Mouse (Mus musculus): ENCODE measurements around the gene Nceh1. TPM values are rescaled to one million over a fixed set of nuclear protein-coding genes. Genes with fewer than 3 reads are reported as not detected.

Nceh1 gene
- polyA plus RNA-seq, 1 experiment = 2.4 TPM

DNA sequence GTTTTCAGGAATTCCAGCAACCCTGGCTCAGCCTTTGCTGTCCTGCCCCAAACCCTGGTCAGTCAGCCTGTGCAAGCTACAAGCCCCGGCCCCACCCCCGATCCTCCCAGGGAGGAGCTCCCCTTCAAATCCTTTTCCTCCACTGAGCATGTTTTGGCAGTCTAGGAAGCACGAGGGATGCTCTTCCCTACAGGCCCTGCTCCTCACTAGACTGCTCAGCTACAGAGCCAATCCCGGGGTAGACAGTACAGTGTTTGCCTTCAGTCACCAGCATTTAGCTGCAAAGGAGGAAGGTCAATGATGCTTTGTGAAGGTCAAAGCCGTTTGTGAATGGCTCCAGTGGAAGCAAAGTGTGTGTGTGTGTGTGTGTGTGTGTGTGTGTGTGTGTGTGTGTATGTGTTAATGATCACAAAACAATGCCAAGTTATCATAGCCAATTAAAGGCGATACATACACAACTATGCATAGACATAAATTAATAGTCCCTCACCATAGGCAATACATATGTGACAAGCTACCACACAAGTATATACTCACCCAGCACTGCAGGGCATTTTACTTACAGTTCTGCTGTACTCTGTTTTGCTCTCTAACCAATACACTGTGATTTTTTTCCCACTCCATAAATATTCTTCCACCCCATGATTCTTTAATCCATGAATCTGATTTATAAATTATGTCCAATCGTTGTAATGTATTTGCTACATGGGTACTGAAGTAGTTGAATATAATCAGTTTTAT lies 111.0 kb downstream of the Nceh1 start:
- Histone ChIP-seq H3K27ac (ENCODE audit: control insufficient read depth, insufficient read depth, low read depth, low read length) (no peak overlapping the region), H3K4me1 (ENCODE audit: control insufficient read depth, insufficient read depth, low read length) (no peaks in the 10 kb centered on the region), H3K4me3 (ENCODE audit: control insufficient read depth, low read depth, low read length) (no peak overlapping the region), H3K27me3 (ENCODE audit: control insufficient read depth, insufficient read depth, low read length) (no peaks in the 10 kb centered on the region), H3K36me3 (ENCODE audit: control insufficient read depth, insufficient read depth, low read length) (no peaks in the 10 kb centered on the region)
- TF ChIP-seq CTCF (IDR thresholded peaks at IDR 0.05; ENCODE audit: control insufficient read depth, insufficient read depth, insufficient replicate concordance, low read depth, low read length) (no peak), POLR2A (IDR thresholded peaks at IDR 0.05; ENCODE audit: control insufficient read depth, low read depth, low read length) (no peak)

DNA sequence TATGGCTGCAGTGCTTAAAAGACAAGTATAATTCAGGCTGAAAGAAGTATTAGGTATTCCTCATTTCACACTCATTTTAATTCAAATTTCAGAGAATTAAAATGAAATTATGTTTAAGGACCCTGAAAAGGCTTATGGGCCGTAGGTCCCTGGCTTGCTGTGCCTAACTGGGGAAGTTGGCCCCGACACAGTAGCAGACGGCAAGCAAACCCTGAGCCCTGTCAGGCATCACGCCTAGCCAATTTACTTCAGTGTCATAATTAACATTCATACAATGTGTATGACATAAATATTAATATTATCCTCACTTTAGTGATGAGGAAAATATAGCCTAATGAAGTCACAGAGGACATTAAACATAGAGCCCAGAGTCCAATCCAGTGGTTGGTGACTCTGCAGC lies 117.7 kb downstream of the Nceh1 start:
- Histone ChIP-seq H3K4me1 (ENCODE audit: control insufficient read depth, insufficient read depth, low read length) (no peaks in the 10 kb centered on the region), H3K36me3 (ENCODE audit: control insufficient read depth, insufficient read depth, low read length) (no peaks in the 10 kb centered on the region), H3K27me3 (ENCODE audit: control insufficient read depth, insufficient read depth, low read length) (no peaks in the 10 kb centered on the region), H3K27ac (ENCODE audit: control insufficient read depth, insufficient read depth, low read depth, low read length) (no peak overlapping the region), H3K4me3 (ENCODE audit: control insufficient read depth, low read depth, low read length) (no peak overlapping the region)
- TF ChIP-seq CTCF (IDR thresholded peaks at IDR 0.05; ENCODE audit: control insufficient read depth, insufficient read depth, insufficient replicate concordance, low read depth, low read length) = no peak
- no peak for TF ChIP-seq POLR2A (IDR thresholded peaks at IDR 0.05; ENCODE audit: control insufficient read depth, low read depth, low read length)

DNA sequence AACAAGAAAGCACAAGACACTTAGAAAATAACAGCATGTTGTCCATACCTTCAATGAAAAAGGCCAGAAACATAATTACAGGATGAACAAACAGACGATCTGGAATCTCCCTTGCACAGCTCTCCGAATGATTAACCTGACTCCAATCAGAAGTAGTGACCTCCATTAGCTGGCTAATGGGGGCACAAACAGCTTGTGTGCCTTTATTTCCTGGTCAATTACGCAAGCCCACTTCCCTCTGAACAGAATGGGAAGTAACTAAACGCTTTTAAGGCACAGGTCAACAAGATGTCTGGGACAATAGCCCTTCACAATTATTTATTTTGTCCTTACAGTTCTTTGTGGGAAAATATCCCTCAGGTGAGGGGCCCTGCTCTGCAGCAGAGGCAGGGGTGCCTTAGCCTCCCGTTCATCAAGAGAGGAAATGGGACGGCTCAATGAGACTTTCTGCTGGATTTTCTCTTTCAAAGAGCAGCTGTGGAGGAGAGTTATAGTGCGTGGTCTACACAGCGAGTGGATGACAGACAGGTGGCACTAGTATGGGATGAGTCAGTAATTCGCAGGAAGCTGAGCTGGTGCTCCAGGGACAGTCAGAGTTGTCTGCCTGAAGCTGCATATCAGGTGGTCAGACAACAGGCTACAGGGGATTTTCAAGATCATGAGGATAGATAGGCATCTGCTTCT lies 119.7 kb downstream of the Nceh1 start:
- no peaks in the 10 kb centered on the region for H3K27me3 ChIP-seq (ENCODE audit: control insufficient read depth, insufficient read depth, low read length)
- H3K4me3 ChIP-seq (ENCODE audit: control insufficient read depth, low read depth, low read length) = no peak overlapping the region
- H3K36me3 ChIP-seq (ENCODE audit: control insufficient read depth, insufficient read depth, low read length) = no peaks in the 10 kb centered on the region
- H3K4me1 ChIP-seq (ENCODE audit: control insufficient read depth, insufficient read depth, low read length) = no peaks in the 10 kb centered on the region
- no peak for TF ChIP-seq POLR2A (IDR thresholded peaks at IDR 0.05; ENCODE audit: control insufficient read depth, low read depth, low read length)
- TF ChIP-seq CTCF (IDR thresholded peaks at IDR 0.05; ENCODE audit: control insufficient read depth, insufficient read depth, insufficient replicate concordance, low read depth, low read length) = no peak
- H3K27ac ChIP-seq (ENCODE audit: control insufficient read depth, insufficient read depth, low read depth, low read length) = no peak overlapping the region

DNA sequence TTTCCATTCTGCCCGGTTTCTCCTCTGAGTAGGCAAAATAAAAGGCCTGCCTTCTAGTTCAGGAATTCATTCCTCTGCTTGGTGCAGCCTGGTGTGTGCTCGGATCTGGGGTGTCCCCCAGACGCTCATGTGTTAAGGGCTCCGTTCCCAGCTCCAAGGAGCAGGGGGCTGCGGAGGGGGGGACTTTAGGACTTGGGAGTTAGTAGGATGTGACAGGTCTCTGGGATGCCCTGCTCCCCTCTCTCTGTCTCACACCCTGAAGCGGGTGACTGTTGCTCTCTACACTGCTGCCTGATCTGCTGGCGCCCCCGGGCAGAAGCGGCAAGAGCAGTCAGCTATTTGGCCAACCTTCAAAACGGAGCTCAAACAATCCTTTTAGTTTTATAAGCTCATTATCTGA lies 124.0 kb downstream of the Nceh1 start:
- H3K4me3 ChIP-seq (ENCODE audit: control insufficient read depth, low read depth, low read length) = no peak overlapping the region
- H3K27me3 ChIP-seq (ENCODE audit: control insufficient read depth, insufficient read depth, low read length) = no peaks in the 10 kb centered on the region
- no peak overlapping the region for H3K27ac ChIP-seq (ENCODE audit: control insufficient read depth, insufficient read depth, low read depth, low read length)
- TF ChIP-seq CTCF (IDR thresholded peaks at IDR 0.05; ENCODE audit: control insufficient read depth, insufficient read depth, insufficient replicate concordance, low read depth, low read length) = no peak
- H3K36me3 ChIP-seq (ENCODE audit: control insufficient read depth, insufficient read depth, low read length) = no peaks in the 10 kb centered on the region
- H3K4me1 ChIP-seq (ENCODE audit: control insufficient read depth, insufficient read depth, low read length) = no peaks in the 10 kb centered on the region

DNA sequence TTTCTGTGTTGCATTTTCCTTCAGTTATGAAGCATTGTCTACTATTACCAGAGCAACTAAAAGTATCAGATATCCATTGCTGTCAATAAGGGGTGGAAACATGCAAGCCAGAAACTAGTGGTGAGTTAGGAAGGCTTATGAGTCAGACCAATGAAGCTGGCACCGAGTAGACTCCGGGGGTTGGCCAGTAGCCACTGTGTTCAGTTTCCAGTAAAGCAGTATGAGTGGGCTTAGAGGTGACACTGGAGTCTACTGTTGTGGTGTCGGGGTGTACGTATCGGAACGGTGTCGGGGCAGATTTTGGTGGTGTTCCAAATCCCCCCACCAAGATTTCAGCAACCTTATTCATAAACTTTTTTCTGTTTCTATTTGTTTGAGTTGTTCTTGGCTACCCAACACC lies 128.2 kb downstream of the Nceh1 start:
- H3K4me1 ChIP-seq (ENCODE audit: control insufficient read depth, insufficient read depth, low read length) = no peaks in the 10 kb centered on the region
- H3K36me3 ChIP-seq (ENCODE audit: control insufficient read depth, insufficient read depth, low read length) = no peaks in the 10 kb centered on the region
- H3K4me3 ChIP-seq (ENCODE audit: control insufficient read depth, low read depth, low read length) = no peak overlapping the region
- no peak overlapping the region for H3K27ac ChIP-seq (ENCODE audit: control insufficient read depth, insufficient read depth, low read depth, low read length)
- TF ChIP-seq POLR2A (IDR thresholded peaks at IDR 0.05; ENCODE audit: control insufficient read depth, low read depth, low read length) (no peak), CTCF (IDR thresholded peaks at IDR 0.05; ENCODE audit: control insufficient read depth, insufficient read depth, insufficient replicate concordance, low read depth, low read length) (no peak)
- H3K27me3 ChIP-seq (ENCODE audit: control insufficient read depth, insufficient read depth, low read length) = no peaks in the 10 kb centered on the region

DNA sequence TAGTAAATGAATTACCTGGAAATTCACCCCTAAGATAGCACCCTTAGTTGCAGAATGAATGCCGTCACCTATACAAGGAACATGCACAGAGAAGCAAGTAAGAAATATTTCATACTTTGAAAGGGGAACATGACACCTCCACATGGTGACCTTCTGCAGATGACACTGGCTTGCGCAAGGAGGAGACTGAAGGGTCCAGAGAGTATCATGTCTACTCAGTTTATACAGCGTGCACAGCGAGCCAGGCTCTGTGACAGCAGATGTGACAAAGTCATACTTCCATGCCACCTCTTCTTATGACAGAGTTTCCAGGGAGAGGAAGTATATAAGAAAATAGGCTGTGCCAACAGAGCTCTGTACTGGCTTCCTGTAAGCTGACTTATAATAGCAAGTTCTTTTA lies 128.7 kb downstream of the Nceh1 start:
- Histone ChIP-seq H3K4me1 (ENCODE audit: control insufficient read depth, insufficient read depth, low read length) (no peaks in the 10 kb centered on the region), H3K27me3 (ENCODE audit: control insufficient read depth, insufficient read depth, low read length) (no peaks in the 10 kb centered on the region), H3K36me3 (ENCODE audit: control insufficient read depth, insufficient read depth, low read length) (no peaks in the 10 kb centered on the region), H3K27ac (ENCODE audit: control insufficient read depth, insufficient read depth, low read depth, low read length) (no peak overlapping the region), H3K4me3 (ENCODE audit: control insufficient read depth, low read depth, low read length) (no peak overlapping the region)
- TF ChIP-seq POLR2A (IDR thresholded peaks at IDR 0.05; ENCODE audit: control insufficient read depth, low read depth, low read length) (no peak), CTCF (IDR thresholded peaks at IDR 0.05; ENCODE audit: control insufficient read depth, insufficient read depth, insufficient replicate concordance, low read depth, low read length) (no peak)

DNA sequence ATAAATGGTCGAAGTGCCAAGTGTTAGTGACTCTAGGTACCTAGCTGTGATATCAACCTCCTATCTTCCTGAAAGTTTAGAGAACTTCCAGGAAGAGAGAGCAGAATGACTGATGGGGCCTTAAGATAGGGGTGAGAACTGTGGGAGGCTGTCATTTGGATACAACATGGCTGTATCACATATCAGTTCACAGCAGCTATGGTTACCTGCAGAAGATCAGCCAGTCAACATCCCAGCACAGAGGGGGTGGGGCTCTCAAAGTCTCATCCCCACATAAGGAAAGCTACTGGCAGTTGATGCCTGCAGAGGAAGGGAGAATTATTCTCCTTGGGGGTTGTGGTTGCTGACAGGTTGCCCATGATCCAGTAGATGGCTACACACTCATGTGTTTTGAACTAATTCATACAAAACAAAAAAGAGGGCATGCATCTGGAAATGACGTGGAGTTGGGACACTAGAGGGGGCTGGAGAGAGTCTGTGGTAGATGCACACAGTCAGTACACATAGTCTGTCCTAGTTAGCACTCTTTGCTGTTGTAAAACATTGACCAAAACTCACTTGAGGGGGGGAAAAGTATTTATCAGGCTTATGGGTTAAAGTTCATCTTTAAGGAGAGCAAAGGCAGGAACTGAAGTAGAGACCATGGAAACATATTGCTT lies 131.9 kb downstream of the Nceh1 start:
- no peaks in the 10 kb centered on the region for H3K27me3 ChIP-seq (ENCODE audit: control insufficient read depth, insufficient read depth, low read length)
- H3K36me3 ChIP-seq (ENCODE audit: control insufficient read depth, insufficient read depth, low read length) = no peaks in the 10 kb centered on the region
- no peaks in the 10 kb centered on the region for H3K4me1 ChIP-seq (ENCODE audit: control insufficient read depth, insufficient read depth, low read length)
- no peak overlapping the region for H3K4me3 ChIP-seq (ENCODE audit: control insufficient read depth, low read depth, low read length)
- no peak overlapping the region for H3K27ac ChIP-seq (ENCODE audit: control insufficient read depth, insufficient read depth, low read depth, low read length)
- TF ChIP-seq CTCF (IDR thresholded peaks at IDR 0.05; ENCODE audit: control insufficient read depth, insufficient read depth, insufficient replicate concordance, low read depth, low read length) = no peak
- TF ChIP-seq POLR2A (IDR thresholded peaks at IDR 0.05; ENCODE audit: control insufficient read depth, low read depth, low read length) = no peak

Measured in testis, adult 2 months (tissue).